Mouse (Mus musculus): ENCODE results near the gene Ism2. TPM values are rescaled to one million over a fixed set of nuclear protein-coding genes. Genes with fewer than 3 reads are reported as not detected.

The Ism2 gene
- polyA plus RNA-seq, 1 experiment from 2014 or later = 0.70 TPM

GRCm38 (mm10) chr12:87236882-87237483 is 62.5 kb downstream of the Ism2 start:
- Histone ChIP-seq H3K4me2 (ENCODE audit: low read length) (no peak overlapping the region), H3K36me3 (ENCODE audit: control insufficient read depth, insufficient read depth, low read length) (peaks cover 43% of the 10 kb centered on the region), H3K9ac (ENCODE audit: low read length) (no peak overlapping the region), H3K4me1 (ENCODE audit: control insufficient read depth in 2 of 2, insufficient read depth in 2 of 2, low read length in 2 of 2) (peaks cover 7 to 9% of the 10 kb centered on the region in 2 experiments), H3K9me3 (ENCODE audit: control insufficient read depth, low read length) (no peaks in the 10 kb centered on the region), H3K4me3 (ENCODE audit: control insufficient read depth in 1 of 2, insufficient read depth in 1 of 2, low read depth in 1 of 2, low read length in 2 of 2) (no peak overlapping the region), H3K27me3 (ENCODE audit: control insufficient read depth, insufficient read depth, low read length) (no peaks in the 10 kb centered on the region), H3K27ac (replicated peaks in 1 of 2; ENCODE audit: control insufficient read depth in 1 of 2, insufficient read depth in 1 of 2, low read depth in 2 of 2, low read length in 2 of 2) (no peak overlapping the region)
- ATAC-seq (ENCODE audit: insufficient number of reproducible peaks, insufficient read depth, low FRiP score, low read depth) = no peak
- WGBS = 87% methylated on average over 5 of the region's 5 CpGs

GRCm38 (mm10) chr12:87230379-87230895 is 69.1 kb downstream of the Ism2 start:
- H3K4me1 ChIP-seq (ENCODE audit: control insufficient read depth in 2 of 2, insufficient read depth in 2 of 2, low read length in 2 of 2) = no peaks in the 10 kb centered on the region
- H3K4me3 ChIP-seq (ENCODE audit: control insufficient read depth in 1 of 2, insufficient read depth in 1 of 2, low read depth in 1 of 2, low read length in 2 of 2) = no peak overlapping the region
- H3K9me3 ChIP-seq (ENCODE audit: control insufficient read depth, low read length) = no peaks in the 10 kb centered on the region; the same call in 1 of the 2 replicates
- ATAC-seq (ENCODE audit: insufficient number of reproducible peaks, insufficient read depth, low FRiP score, low read depth) = no peak
- H3K9ac ChIP-seq (ENCODE audit: low read length) = no peak overlapping the region
- no peak overlapping the region for H3K27ac ChIP-seq (replicated peaks in 1 of 2; ENCODE audit: control insufficient read depth in 1 of 2, insufficient read depth in 1 of 2, low read depth in 2 of 2, low read length in 2 of 2)
- no peaks in the 10 kb centered on the region for H3K27me3 ChIP-seq (ENCODE audit: control insufficient read depth, insufficient read depth, low read length)
- H3K4me2 ChIP-seq (ENCODE audit: low read length) = no peak overlapping the region
- no peaks in the 10 kb centered on the region for H3K36me3 ChIP-seq (ENCODE audit: control insufficient read depth, insufficient read depth, low read length)

GRCm38 (mm10) chr12:87229633-87230032 is 69.9 kb downstream of the Ism2 start:
- H3K4me3 ChIP-seq (ENCODE audit: control insufficient read depth in 1 of 2, insufficient read depth in 1 of 2, low read depth in 1 of 2, low read length in 2 of 2) = no peak overlapping the region
- H3K4me1 ChIP-seq (ENCODE audit: control insufficient read depth in 2 of 2, insufficient read depth in 2 of 2, low read length in 2 of 2) = no peaks in the 10 kb centered on the region; a peak in 2 of 4 replicates
- ATAC-seq (ENCODE audit: insufficient number of reproducible peaks, insufficient read depth, low FRiP score, low read depth) = no peak
- 89% methylated on average over 2 of the region's 2 CpGs for WGBS
- no peaks in the 10 kb centered on the region; the same call in 1 of the 2 replicates for H3K9me3 ChIP-seq (ENCODE audit: control insufficient read depth, low read length)
- H3K9ac ChIP-seq (ENCODE audit: low read length) = no peak overlapping the region
- H3K27ac ChIP-seq (replicated peaks in 1 of 2; ENCODE audit: control insufficient read depth in 1 of 2, insufficient read depth in 1 of 2, low read depth in 2 of 2, low read length in 2 of 2) = no peak overlapping the region
- H3K27me3 ChIP-seq (ENCODE audit: control insufficient read depth, insufficient read depth, low read length) = no peaks in the 10 kb centered on the region
- H3K36me3 ChIP-seq (ENCODE audit: control insufficient read depth, insufficient read depth, low read length) = no peaks in the 10 kb centered on the region
- no peak overlapping the region for H3K4me2 ChIP-seq (ENCODE audit: low read length)

Small RNA genes lying within 50 kb of the gene (microRNA-seq; reads per million reads assigned to microRNA genes)
- gene Gm47293 = not detected

Other genes with a start within 250 kb of the Ism2 start
- 0.27 and 0.28 TPM in 2 replicates for gene Ngb, start 197.2 kb downstream of the Ism2 start, polyA plus RNA-seq (2014; fragmentation: Nextera tagmentation; extraction: Ambion mirVana)
- 39.3 and 42.7 TPM in 2 replicates for gene Gstz1, start 152.5 kb downstream of the Ism2 start, polyA plus RNA-seq (2014; fragmentation: Nextera tagmentation; extraction: Ambion mirVana)
- gene Pomt2, start 151.7 kb downstream of the Ism2 start, polyA plus RNA-seq (2014; fragmentation: Nextera tagmentation; extraction: Ambion mirVana) = 13.5 and 14.1 TPM in 2 replicates
- 0.55 and 0.89 TPM in 2 replicates for gene Samd15, start 100.0 kb downstream of the Ism2 start, polyA plus RNA-seq (2014; fragmentation: Nextera tagmentation; extraction: Ambion mirVana)
- 1.8 and 2.5 TPM in 2 replicates for gene Tmed8, start 99.3 kb downstream of the Ism2 start, polyA plus RNA-seq (2014; fragmentation: Nextera tagmentation; extraction: Ambion mirVana)
- 0.42 and 0.63 TPM in 2 replicates for gene Noxred1, start 61.0 kb downstream of the Ism2 start, polyA plus RNA-seq (2014; fragmentation: Nextera tagmentation; extraction: Ambion mirVana)
- 39.2 and 40.0 TPM in 2 replicates for gene Vipas39, start 33.4 kb downstream of the Ism2 start, polyA plus RNA-seq (2014; fragmentation: Nextera tagmentation; extraction: Ambion mirVana)
- gene Ahsa1, start 33.2 kb downstream of the Ism2 start, polyA plus RNA-seq (2014; fragmentation: Nextera tagmentation; extraction: Ambion mirVana) = 150 and 167 TPM in 2 replicates
- 69.1 and 79.3 TPM in 2 replicates for gene Sptlc2, start 88.7 kb upstream of the Ism2 start, polyA plus RNA-seq (2014; fragmentation: Nextera tagmentation; extraction: Ambion mirVana)
- gene Slirp, start 144.2 kb upstream of the Ism2 start, polyA plus RNA-seq (2014; fragmentation: Nextera tagmentation; extraction: Ambion mirVana) = 248 and 265 TPM in 2 replicates
- 29.5 and 36.1 TPM in 2 replicates for gene Alkbh1, start 144.3 kb upstream of the Ism2 start, polyA plus RNA-seq (2014; fragmentation: Nextera tagmentation; extraction: Ambion mirVana)
- gene Snw1, start 172.6 kb upstream of the Ism2 start, polyA plus RNA-seq (2014; fragmentation: Nextera tagmentation; extraction: Ambion mirVana) = 78.0 and 84.0 TPM in 2 replicates
- not detected in 2 replicates for gene Gm5788, start 195.0 kb upstream of the Ism2 start, polyA plus RNA-seq (2014; fragmentation: Nextera tagmentation; extraction: Ambion mirVana)
- not detected in 2 replicates for gene Gm8300, start 214.6 kb upstream of the Ism2 start, polyA plus RNA-seq (2014; fragmentation: Nextera tagmentation; extraction: Ambion mirVana)